Mouse (Mus musculus) heart, adult 2 months (tissue): ENCODE results near the gene Nos1. TPM values are rescaled to one million over a fixed set of nuclear protein-coding genes. Genes with fewer than 3 reads are reported as not detected.

Source experiments
- DNase-seq, 2 experiments: peaks; one replicate each; pipeline ENCODE4 v3.0.0; 2021
- H3K27ac ChIP-seq: fragments of 200-600 bp; 2 replicates; pipeline ENCODE4 v1.8.1; 2022
- H3K27me3 ChIP-seq: fragments of 200-500 bp; 2 replicates; pipeline ENCODE4 v1.6.1; 2012; ENCODE audit warnings: mild to moderate bottlenecking, low read length, inconsistent platforms, mixed read lengths; ENCODE audit not compliant: control insufficient read depth, insufficient read depth
- H3K36me3 ChIP-seq: fragments of 200-500 bp; 2 replicates; pipeline ENCODE4 v1.6.1; 2012; ENCODE audit warnings: low read length, inconsistent platforms; ENCODE audit not compliant: control insufficient read depth, insufficient read depth
- H3K4me1 ChIP-seq: fragments of 200-500 bp; 2 replicates; pipeline ENCODE4 v1.6.1; 2011; ENCODE audit warnings: low read length; ENCODE audit not compliant: control insufficient read depth, insufficient read depth
- H3K4me3 ChIP-seq: fragments of 200-600 bp; 2 replicates; pipeline ENCODE4 v1.8.1; 2022
- H3K79me2 ChIP-seq: fragments of 200-500 bp; replicated peaks from 2 replicates; pipeline ENCODE4 v1.6.1; 2012; ENCODE audit warnings: mild to moderate bottlenecking, inconsistent platforms, low read length, moderate library complexity, mixed read lengths; ENCODE audit not compliant: control insufficient read depth, insufficient read depth
- H3K9ac ChIP-seq: fragments of 200-500 bp; 2 replicates; pipeline ENCODE4 v1.6.1; 2012; ENCODE audit warnings: low read depth, mild to moderate bottlenecking, control low read depth, inconsistent platforms, low read length, mixed read lengths
- CTCF ChIP-seq: fragments of 200-600 bp; IDR thresholded peaks from 2 replicates; pipeline ENCODE4 v1.8.1; 2022; ENCODE audit warnings: antibody characterized with exemption, mild to moderate bottlenecking, moderate library complexity
- EP300 ChIP-seq: fragments of 200-500 bp; IDR thresholded peaks from 2 replicates; pipeline ENCODE4 v1.6.1; 2011; ENCODE audit warnings: low read depth, low read length, control low read depth; ENCODE audit not compliant: insufficient read depth
- POLR2A ChIP-seq: fragments of 200-500 bp; IDR thresholded peaks from 2 replicates; pipeline ENCODE4 v1.6.1; 2011; ENCODE audit warnings: mild to moderate bottlenecking, low read depth, low read length, control low read depth; ENCODE audit not compliant: insufficient read depth
- WGBS: fragments of 180-500 bp; shearing (Covaris S2); methylation state at CpG from one replicate; pipeline ENCODE4 v1.1.7; 2018; 5-methylcytosine and 5-hydroxymethylcytosine counted together
- intact Hi-C: fragments of 180-260 bp; cut with DNase I; formaldehyde crosslinking; loops from one replicate; pipeline ENCODE4 v1.15.1; 2025
- polyA plus RNA-seq: library from polyadenylated mRNA; depleted of rRNA; stranded (reverse); fragments of >200 nt; gene quantifications from 2 replicates; pipeline ENCODE4 v1.2.3, GENCODE M21; 2012
- total RNA-seq, 2 experiments: library from RNA; stranded (reverse); gene quantifications; 2 replicates each; pipeline ENCODE4 v1.2.3; 2021

The Nos1 gene
- total and polyA plus RNA-seq, 3 experiments = 0.18 to 0.47 (median 0.23) TPM

GRCm38 (mm10) chr5:117979082-117979481, 198.2 kb downstream of the Nos1 start:
- Histone ChIP-seq H3K27ac (no peak overlapping the region), H3K79me2 (no peaks in the 10 kb centered on the region; the same call in 1 of the 2 replicates), H3K9ac (no peak overlapping the region), H3K4me1 (peaks cover 1% of the 10 kb centered on the region; the same call in 1 of the 2 replicates), H3K27me3 (no peaks in the 10 kb centered on the region), H3K4me3 (no peak overlapping the region), H3K36me3 (no peaks in the 10 kb centered on the region)
- intact Hi-C loops = no loop called here
- WGBS = 92% methylated on average over 5 of the region's 5 CpGs
- no peak for DNase-seq
- TF ChIP-seq EP300 (no peak), POLR2A (no peak), CTCF (no peak)

- no peaks in the 10 kb centered on the region; the same call in 1 of the 2 replicates for H3K79me2 ChIP-seq
- no peak overlapping the region for H3K4me3 ChIP-seq
- H3K27ac ChIP-seq = no peak overlapping the region
- intact Hi-C loops = no loop called here
- no peak for DNase-seq
- no peaks in the 10 kb centered on the region for H3K27me3 ChIP-seq
- no peaks in the 10 kb centered on the region for H3K36me3 ChIP-seq
- TF ChIP-seq CTCF (no peak), POLR2A (no peak), EP300 (no peak)
- peaks cover 1% of the 10 kb centered on the region; the same call in 1 of the 2 replicates for H3K4me1 ChIP-seq
- H3K9ac ChIP-seq = no peak overlapping the region
- 73% methylated on average over 8 of the region's 8 CpGs for WGBS
Measured at GRCm38 (mm10) chr5:117980921-117981320, 200.1 kb downstream of the Nos1 start.

DNA sequence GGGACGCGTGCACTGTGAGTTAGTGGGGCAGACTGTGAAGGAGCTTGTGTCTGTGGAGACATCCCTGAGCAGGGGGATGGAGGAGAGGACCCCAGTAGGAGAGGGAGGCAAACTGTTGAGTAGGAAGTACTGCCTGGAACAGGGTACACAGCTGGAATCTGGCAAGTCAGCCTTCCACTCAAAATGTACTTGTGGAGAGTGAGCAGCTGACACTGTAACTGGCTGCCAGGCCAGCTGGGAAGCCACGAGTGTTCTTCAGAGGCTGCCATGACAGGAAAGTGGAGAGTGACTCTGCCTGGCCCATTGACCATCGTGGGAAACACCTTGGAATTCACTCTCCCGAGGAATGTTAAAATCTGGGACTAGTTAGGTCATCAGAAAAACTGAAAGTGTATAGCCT, 201.1 kb downstream of the Nos1 start:
- H3K9ac ChIP-seq = no peak overlapping the region
- no peak overlapping the region for H3K4me3 ChIP-seq
- H3K79me2 ChIP-seq = no peaks in the 10 kb centered on the region; the same call in 1 of the 2 replicates
- intact Hi-C loops = no loop called here
- 68% methylated on average over 5 of the region's 5 CpGs for whole genome bisulfite sequencing
- no peaks in the 10 kb centered on the region for H3K27me3 ChIP-seq
- no peak overlapping the region for H3K27ac ChIP-seq
- peaks cover 1% of the 10 kb centered on the region; the same call in 1 of the 2 replicates for H3K4me1 ChIP-seq
- H3K36me3 ChIP-seq = no peaks in the 10 kb centered on the region
- TF ChIP-seq POLR2A = no peak
- TF ChIP-seq CTCF = no peak
- no peak for TF ChIP-seq EP300
- no peak for DNase-seq

GRCm38 (mm10) chr5:117986327-117986726, 205.5 kb downstream of the Nos1 start:
- DNase-seq = no peak
- Histone ChIP-seq H3K79me2 (no peaks in the 10 kb centered on the region), H3K4me3 (no peak overlapping the region), H3K36me3 (no peaks in the 10 kb centered on the region), H3K9ac (no peak overlapping the region), H3K4me1 (peaks cover 2% of the 10 kb centered on the region), H3K27ac (no peak overlapping the region), H3K27me3 (no peaks in the 10 kb centered on the region)
- WGBS = 69% methylated on average over 4 of the region's 4 CpGs
- intact Hi-C loops = no loop called here
- TF ChIP-seq CTCF (no peak), EP300 (no peak), POLR2A (no peak)

DNA sequence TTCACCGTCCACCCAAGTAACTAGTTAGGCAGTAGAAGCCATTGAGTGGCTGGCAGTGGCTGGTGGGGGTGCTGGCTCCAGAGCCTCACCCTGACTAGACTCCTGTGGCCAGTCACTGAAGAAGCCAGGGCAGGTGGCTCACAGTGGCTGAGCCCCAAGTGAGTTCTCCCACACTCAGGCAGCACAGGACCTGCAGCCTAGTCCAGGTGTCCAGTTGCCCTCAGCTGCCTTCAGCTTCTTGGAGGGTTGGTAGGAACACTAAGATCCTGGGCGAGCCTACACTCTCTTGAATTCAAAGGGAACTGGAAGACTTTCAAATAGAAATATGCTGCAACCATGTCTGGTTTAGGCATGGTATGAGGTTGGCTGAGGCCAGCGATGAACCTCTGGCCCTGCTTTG, 207.1 kb downstream of the Nos1 start:
- no peak for DNase-seq
- WGBS = 84% methylated on average over 3 of the region's 3 CpGs
- intact Hi-C loops = no loop called here
- no peaks in the 10 kb centered on the region for H3K79me2 ChIP-seq
- TF ChIP-seq POLR2A (no peak), EP300 (no peak), CTCF (no peak)
- no peaks in the 10 kb centered on the region for H3K36me3 ChIP-seq
- no peak overlapping the region for H3K9ac ChIP-seq
- H3K4me1 ChIP-seq = peaks cover 2% of the 10 kb centered on the region; the same call in 1 of the 2 replicates
- no peak overlapping the region for H3K4me3 ChIP-seq
- H3K27ac ChIP-seq = no peak overlapping the region
- no peaks in the 10 kb centered on the region for H3K27me3 ChIP-seq

DNA sequence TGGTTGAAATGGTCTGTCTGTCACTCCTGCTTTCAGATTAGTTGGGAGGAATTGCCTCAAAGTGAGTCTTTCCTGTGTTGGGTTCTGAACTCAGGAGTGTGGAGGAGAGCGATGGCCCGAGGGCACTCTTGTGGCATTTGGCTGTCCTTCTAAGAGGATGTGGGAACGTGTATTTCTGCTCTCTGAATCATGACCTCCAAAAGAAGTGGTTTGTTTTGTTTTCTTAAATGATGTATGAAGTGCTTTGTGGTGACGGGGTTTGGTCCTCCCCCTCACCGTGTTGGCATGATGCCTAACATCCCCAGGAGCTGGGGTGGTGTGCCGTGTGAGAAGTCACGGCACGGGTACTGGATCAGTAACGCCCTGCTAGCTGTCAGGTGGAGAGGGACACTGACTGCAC, 207.5 kb downstream of the Nos1 start:
- intact Hi-C loops = no loop called here
- no peaks in the 10 kb centered on the region for H3K27me3 ChIP-seq
- H3K9ac ChIP-seq = no peak overlapping the region
- H3K27ac ChIP-seq = no peak overlapping the region
- H3K36me3 ChIP-seq = no peaks in the 10 kb centered on the region
- TF ChIP-seq EP300 = no peak
- no peak for TF ChIP-seq CTCF
- no peak for TF ChIP-seq POLR2A
- DNase-seq = no peak
- peaks cover 2% of the 10 kb centered on the region; the same call in 1 of the 2 replicates for H3K4me1 ChIP-seq
- WGBS = 64% methylated on average over 9 of the region's 9 CpGs
- H3K4me3 ChIP-seq = no peak overlapping the region
- no peaks in the 10 kb centered on the region for H3K79me2 ChIP-seq
